Mouse (Mus musculus) hindbrain, postnatal 0 days (tissue): ENCODE measurements around the gene Tnip1. TPM values are rescaled to one million over a fixed set of nuclear protein-coding genes. Genes with fewer than 3 reads are reported as not detected.
A peak's percentile ranks its signal among the peaks of the same experiment; 100 is the strongest.

Experiments used
- ATAC-seq: fragments of 200-750 bp; cut with Nextera tagmentation; 2 replicates; pipeline ENCODE4 v1.8.0; 2017; ENCODE audit warnings: mild to moderate bottlenecking, moderate TSS enrichment, moderate library complexity
- DNase-seq: peaks from one replicate; pipeline ENCODE4 v3.0.0-alpha.2; 2015; ENCODE audit warnings: low spot score
- H3K27ac ChIP-seq: fragments of 300-500 bp; sonication (generic); 2 replicates; pipeline ENCODE4 v1.5.1; 2014; ENCODE audit warnings: mild to moderate bottlenecking
- H3K27me3 ChIP-seq: fragments of 300-500 bp; sonication (generic); 2 replicates; pipeline ENCODE4 v1.6.1; 2014; ENCODE audit warnings: low read length, mixed read lengths; ENCODE audit not compliant: insufficient read depth
- H3K36me3 ChIP-seq: fragments of 300-500 bp; sonication (generic); 2 replicates; pipeline ENCODE4 v1.6.1; 2014; ENCODE audit warnings: low read length, mixed read lengths; ENCODE audit not compliant: insufficient read depth
- H3K4me1 ChIP-seq: fragments of 300-500 bp; sonication (generic); 2 replicates; pipeline ENCODE4 v1.6.1; 2014; ENCODE audit warnings: antibody characterized with exemption, low read length, mixed read lengths; ENCODE audit not compliant: insufficient read depth
- H3K4me2 ChIP-seq: fragments of 300-500 bp; sonication (generic); 2 replicates; pipeline ENCODE4 v1.6.1; 2014; ENCODE audit warnings: low read depth, mild to moderate bottlenecking, low read length, moderate library complexity, mixed read lengths
- H3K4me3 ChIP-seq: fragments of 300-500 bp; sonication (generic); 2 replicates; pipeline ENCODE4 v1.5.1; 2014; ENCODE audit warnings: low read length
- H3K9ac ChIP-seq: fragments of 300-500 bp; sonication (generic); replicated peaks from 2 replicates; pipeline ENCODE4 v1.6.1; 2014; ENCODE audit warnings: mild to moderate bottlenecking, low read length, moderate library complexity, mixed read lengths
- H3K9me3 ChIP-seq: fragments of 300-500 bp; sonication (generic); 2 replicates; pipeline ENCODE4 v1.6.1; 2016; ENCODE audit warnings: low read length, mixed read lengths
- CTCF ChIP-seq: IDR thresholded peaks from 2 replicates; pipeline ENCODE4 v1.5.1; 2016; ENCODE audit warnings: antibody characterized with exemption, control low read depth, low read depth
- WGBS: fragments of 180-500 bp; shearing (Covaris S2); extraction: QIAGEN DNeasy Blood & Tissue Kit; methylation state at CpG from one replicate; pipeline ENCODE4 v1.1.7; 2014; 5-methylcytosine and 5-hydroxymethylcytosine counted together
- polyA plus RNA-seq: library from polyadenylated mRNA; unstranded; fragments of >200 nt; fragmentation: Nextera tagmentation; extraction: Ambion mirVana; gene quantifications from 2 replicates; pipeline ENCODE4 v1.2.1, GENCODE M21; 2015
- total RNA-seq: library from RNA; depleted of rRNA; stranded (reverse); fragments of >200 nt; gene quantifications from 2 replicates; pipeline ENCODE4 v1.2.3, GENCODE M21; 2014

Gene Tnip1
- total and polyA plus RNA-seq, 2 experiments from 2014 or later, result 16.7 to 17.1 TPM

DNA sequence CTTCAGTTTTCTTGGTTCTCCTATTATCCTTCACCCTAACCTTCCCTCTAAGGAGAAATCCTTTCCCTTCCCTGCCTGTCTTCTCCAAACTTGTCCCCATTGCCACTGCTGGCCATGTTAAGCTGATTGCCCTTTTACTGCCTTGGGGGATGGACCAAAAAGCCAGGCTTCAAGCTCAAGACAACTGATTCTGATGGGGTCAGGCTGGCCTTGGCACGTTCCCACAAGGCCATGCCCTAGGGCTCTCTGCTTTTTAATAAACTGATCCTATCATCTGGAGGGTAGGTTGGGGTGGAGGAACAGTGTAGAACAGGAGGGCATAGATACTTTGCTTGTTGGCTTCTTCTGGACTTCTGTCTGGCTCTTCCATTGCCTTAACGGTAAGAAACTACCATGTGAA, 77.3 kb downstream of the Tnip1 start:
- 94% methylated on average over 2 of the region's 2 CpGs for WGBS
- no peaks in the 10 kb centered on the region for H3K4me1 ChIP-seq
- H3K9me3 ChIP-seq, result no peaks in the 10 kb centered on the region
- no peak for TF ChIP-seq CTCF
- H3K27me3 ChIP-seq, result no peaks in the 10 kb centered on the region
- no peak overlapping the region for H3K27ac ChIP-seq
- H3K4me3 ChIP-seq, result no peak overlapping the region
- DNase-seq, result no peak
- no peak for ATAC-seq
- no peak overlapping the region for H3K9ac ChIP-seq
- no peaks in the 10 kb centered on the region for H3K36me3 ChIP-seq
- no peak overlapping the region for H3K4me2 ChIP-seq

DNA sequence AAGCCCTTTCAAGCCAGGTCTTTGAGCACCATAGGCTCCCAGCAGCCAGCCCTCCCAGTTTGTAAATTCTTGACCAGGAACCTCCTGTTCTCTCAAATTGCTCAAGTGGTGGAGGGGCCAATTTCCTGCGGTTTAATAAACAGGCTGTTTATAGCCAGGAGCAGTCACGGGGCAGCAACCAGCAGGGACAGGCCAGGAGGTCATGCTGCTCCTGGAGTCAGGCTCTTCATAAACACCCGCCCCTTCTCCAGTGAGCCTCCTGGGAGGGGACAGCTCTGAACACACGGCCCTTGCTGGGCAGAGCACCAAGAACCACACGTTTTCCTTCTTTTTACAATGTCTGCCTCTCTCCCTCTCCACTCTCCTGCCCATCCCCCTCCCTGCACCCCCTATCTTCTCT, 77.8 kb downstream of the Tnip1 start:
- no peak for ATAC-seq
- H3K9ac ChIP-seq, result no peak overlapping the region
- no peaks in the 10 kb centered on the region for H3K4me1 ChIP-seq
- no peak for TF ChIP-seq CTCF
- no peak overlapping the region for H3K4me3 ChIP-seq
- H3K27ac ChIP-seq, result peak overlapping the region; percentile 41; the same call in 1 of the 2 replicates
- H3K36me3 ChIP-seq, result no peaks in the 10 kb centered on the region
- H3K27me3 ChIP-seq, result no peaks in the 10 kb centered on the region
- H3K4me2 ChIP-seq, result no peak overlapping the region
- peak; percentile 37 for DNase-seq
- H3K9me3 ChIP-seq, result no peaks in the 10 kb centered on the region
- WGBS, result 30% methylated on average over 5 of the region's 5 CpGs

DNA sequence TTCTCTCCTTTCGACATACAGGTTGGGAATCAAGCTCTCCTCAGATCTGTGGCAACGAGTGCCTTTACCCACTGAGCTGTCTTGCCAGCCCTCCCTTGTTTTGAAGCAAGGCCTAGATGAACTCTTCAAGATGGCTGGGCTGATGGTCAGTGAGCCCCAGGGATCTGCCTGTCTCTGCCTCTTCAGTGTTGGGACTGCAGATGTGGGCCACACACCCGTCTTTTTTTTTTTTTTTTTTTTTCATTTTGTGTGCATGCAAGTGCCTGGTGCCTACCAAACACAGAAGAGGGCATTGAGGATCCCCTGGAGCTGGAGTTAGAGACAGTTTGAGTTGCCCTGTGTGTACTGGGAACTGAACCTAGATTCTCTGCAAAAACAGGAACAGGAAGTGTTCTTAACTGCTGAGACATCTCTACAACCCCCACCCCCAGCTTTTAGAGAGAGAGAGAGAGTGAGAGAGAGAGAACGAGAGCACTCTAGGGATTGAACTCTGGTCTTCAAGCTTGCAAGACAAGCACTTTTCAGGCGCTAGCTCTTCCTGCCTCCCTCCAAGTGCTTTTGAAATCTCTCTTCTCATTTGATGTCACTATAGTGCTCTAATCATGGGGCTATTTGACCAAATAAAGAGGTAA, 78.4 kb downstream of the Tnip1 start:
- ATAC-seq, result no peak
- no peak overlapping the region for H3K4me3 ChIP-seq
- no peak overlapping the region for H3K4me2 ChIP-seq
- no peaks in the 10 kb centered on the region for H3K27me3 ChIP-seq
- H3K9ac ChIP-seq, result no peak overlapping the region
- no peaks in the 10 kb centered on the region for H3K4me1 ChIP-seq
- 72% methylated on average over 5 of the region's 5 CpGs for WGBS
- no peaks in the 10 kb centered on the region for H3K9me3 ChIP-seq
- TF ChIP-seq CTCF, result no peak
- H3K27ac ChIP-seq, result peak overlapping the region; percentile 41; the same call in 1 of the 2 replicates
- DNase-seq, result no peak
- H3K36me3 ChIP-seq, result no peaks in the 10 kb centered on the region

DNA sequence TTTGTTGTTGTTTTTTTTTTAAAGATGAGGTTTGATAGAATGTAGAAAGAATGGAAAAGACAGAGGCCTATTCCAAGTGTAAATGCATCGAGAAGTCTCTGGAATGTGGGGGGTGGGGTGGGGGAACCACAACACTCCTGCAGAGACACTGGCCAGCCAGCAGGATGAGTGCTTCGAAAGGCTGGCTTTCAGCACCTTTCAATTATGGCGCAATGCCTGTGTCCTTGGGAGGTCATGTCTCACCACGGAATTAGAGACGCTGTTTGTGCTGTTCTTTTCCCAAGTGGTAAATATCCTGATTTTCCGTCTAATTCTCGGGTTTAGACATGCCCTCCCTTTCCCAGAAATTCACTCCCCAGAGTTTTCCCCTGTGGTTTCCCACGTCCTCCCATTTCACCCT, 80.0 kb downstream of the Tnip1 start:
- Histone ChIP-seq H3K27me3 (no peaks in the 10 kb centered on the region), H3K4me3 (no peak overlapping the region), H3K4me2 (no peak overlapping the region), H3K27ac (no peak overlapping the region), H3K36me3 (no peaks in the 10 kb centered on the region), H3K9ac (no peak overlapping the region), H3K9me3 (no peaks in the 10 kb centered on the region), H3K4me1 (no peaks in the 10 kb centered on the region)
- 32% methylated on average over 8 of the region's 8 CpGs for WGBS
- peak; percentile 16; the same call in 1 of the 2 replicates for TF ChIP-seq CTCF
- no peak for ATAC-seq
- peak; percentile 16 for DNase-seq

DNA sequence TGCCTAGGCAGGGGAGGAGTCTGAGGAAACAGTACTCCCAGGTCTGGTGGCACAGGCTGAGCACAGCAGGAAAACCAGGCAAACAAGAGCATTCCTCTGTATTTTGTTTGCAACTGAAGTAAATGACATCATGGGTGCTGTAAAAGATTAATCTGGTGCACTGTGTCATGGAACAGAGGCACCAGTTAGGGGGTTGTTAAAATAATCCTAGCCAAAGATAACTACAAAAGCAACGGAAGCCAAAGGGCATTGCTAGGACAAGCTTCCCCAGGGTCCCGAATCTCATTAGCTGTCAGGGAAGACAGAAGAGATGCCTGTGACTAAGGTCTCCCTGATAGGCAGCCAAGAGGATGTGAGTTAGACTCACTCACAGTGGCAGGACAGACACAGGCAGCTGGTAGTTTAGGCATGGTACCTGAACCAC, 81.7 kb downstream of the Tnip1 start:
- no peaks in the 10 kb centered on the region for H3K27me3 ChIP-seq
- no peak for ATAC-seq

DNA sequence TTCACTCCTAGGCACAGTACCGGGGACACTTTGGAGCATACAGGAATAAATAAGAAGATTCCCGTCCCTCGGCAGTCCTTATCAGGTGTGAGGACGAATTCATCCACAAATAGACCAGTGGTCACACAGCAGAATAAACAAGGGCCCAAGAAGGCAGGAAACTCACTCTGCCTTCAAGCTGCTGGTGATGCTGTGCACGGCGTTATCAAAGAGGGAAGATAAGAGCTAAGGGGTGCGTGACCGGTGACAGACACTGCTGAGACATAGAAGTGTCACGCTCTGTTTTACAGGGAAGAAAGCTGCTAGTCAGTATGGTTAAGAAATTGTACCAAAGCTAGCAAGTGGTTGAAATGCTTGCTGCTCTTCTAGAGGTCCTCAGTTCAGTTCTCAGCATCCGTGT, 82.8 kb downstream of the Tnip1 start:
- no peak for TF ChIP-seq CTCF
- no peaks in the 10 kb centered on the region for H3K27me3 ChIP-seq
- no peaks in the 10 kb centered on the region for H3K9me3 ChIP-seq
- no peaks in the 10 kb centered on the region for H3K4me1 ChIP-seq
- no peak overlapping the region for H3K4me2 ChIP-seq
- no peak overlapping the region for H3K9ac ChIP-seq
- no peaks in the 10 kb centered on the region for H3K36me3 ChIP-seq
- no peak overlapping the region for H3K4me3 ChIP-seq
- WGBS, result 83% methylated on average over 10 of the region's 10 CpGs
- no peak for ATAC-seq
- H3K27ac ChIP-seq, result no peak overlapping the region
- no peak for DNase-seq

More for the DNA sequence above, 81.7 kb downstream of the Tnip1 start:
- 8% methylated on average over 2 of the region's 2 CpGs for WGBS
- Histone ChIP-seq H3K4me3 (no peak overlapping the region), H3K36me3 (no peaks in the 10 kb centered on the region), H3K4me1 (no peaks in the 10 kb centered on the region), H3K27ac (no peak overlapping the region), H3K4me2 (no peak overlapping the region), H3K9me3 (no peaks in the 10 kb centered on the region), H3K9ac (no peak overlapping the region)
- DNase-seq, result peak; percentile 20
- TF ChIP-seq CTCF, result no peak

DNA sequence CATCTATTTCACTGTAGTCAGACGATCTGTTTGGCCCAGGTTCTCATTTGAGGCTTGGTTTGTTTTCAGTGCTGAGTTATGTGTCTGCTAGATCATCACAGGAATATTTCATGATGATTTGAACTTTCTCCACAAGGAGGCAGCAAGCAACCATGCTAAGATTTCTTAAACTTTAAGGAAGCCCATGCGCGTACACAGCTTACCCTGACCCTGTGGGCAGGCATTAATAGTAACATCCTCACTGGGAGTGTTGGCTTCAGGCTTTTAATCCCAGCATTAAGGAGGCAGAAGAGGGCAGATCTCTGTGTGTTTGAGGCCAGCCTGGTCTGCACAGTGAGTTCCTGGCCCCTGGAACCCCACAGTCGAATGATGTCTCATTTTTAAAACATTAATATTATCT, 83.3 kb downstream of the Tnip1 start:
- H3K4me1 ChIP-seq, result no peaks in the 10 kb centered on the region
- H3K9ac ChIP-seq, result no peak overlapping the region
- no peak overlapping the region for H3K27ac ChIP-seq
- no peak overlapping the region for H3K4me2 ChIP-seq
- ATAC-seq (peak; percentile 55; the same call in 1 of the 2 replicates), DNase-seq (peak; percentile 86)
- 36% methylated on average over 4 of the region's 4 CpGs for WGBS
- H3K36me3 ChIP-seq, result no peaks in the 10 kb centered on the region
- H3K27me3 ChIP-seq, result no peaks in the 10 kb centered on the region
- no peaks in the 10 kb centered on the region for H3K9me3 ChIP-seq
- peak; percentile 86 for TF ChIP-seq CTCF
- H3K4me3 ChIP-seq, result no peak overlapping the region
